Mouse (Mus musculus) hindbrain, postnatal 0 days (tissue): ENCODE data around the gene 1700042G07Rik. TPM values are rescaled to one million over a fixed set of nuclear protein-coding genes. Genes with fewer than 3 reads are reported as not detected.
A peak's percentile ranks its signal among the peaks of the same experiment; 100 is the strongest.

Experiments used
- ATAC-seq: fragments of 200-750 bp; cut with Nextera tagmentation; 2 replicates; pipeline ENCODE4 v1.8.0; 2017; ENCODE audit warnings: mild to moderate bottlenecking, moderate TSS enrichment, moderate library complexity
- DNase-seq: peaks from one replicate; pipeline ENCODE4 v3.0.0-alpha.2; 2015; ENCODE audit warnings: low spot score
- H3K27ac ChIP-seq: fragments of 300-500 bp; sonication (generic); 2 replicates; pipeline ENCODE4 v1.5.1; 2014; ENCODE audit warnings: mild to moderate bottlenecking
- H3K27me3 ChIP-seq: fragments of 300-500 bp; sonication (generic); 2 replicates; pipeline ENCODE4 v1.6.1; 2014; ENCODE audit warnings: low read length, mixed read lengths; ENCODE audit not compliant: insufficient read depth
- H3K36me3 ChIP-seq: fragments of 300-500 bp; sonication (generic); 2 replicates; pipeline ENCODE4 v1.6.1; 2014; ENCODE audit warnings: low read length, mixed read lengths; ENCODE audit not compliant: insufficient read depth
- H3K4me1 ChIP-seq: fragments of 300-500 bp; sonication (generic); 2 replicates; pipeline ENCODE4 v1.6.1; 2014; ENCODE audit warnings: antibody characterized with exemption, low read length, mixed read lengths; ENCODE audit not compliant: insufficient read depth
- H3K4me2 ChIP-seq: fragments of 300-500 bp; sonication (generic); 2 replicates; pipeline ENCODE4 v1.6.1; 2014; ENCODE audit warnings: low read depth, mild to moderate bottlenecking, low read length, moderate library complexity, mixed read lengths
- H3K4me3 ChIP-seq: fragments of 300-500 bp; sonication (generic); 2 replicates; pipeline ENCODE4 v1.5.1; 2014; ENCODE audit warnings: low read length
- H3K9ac ChIP-seq: fragments of 300-500 bp; sonication (generic); replicated peaks from 2 replicates; pipeline ENCODE4 v1.6.1; 2014; ENCODE audit warnings: mild to moderate bottlenecking, low read length, moderate library complexity, mixed read lengths
- H3K9me3 ChIP-seq: fragments of 300-500 bp; sonication (generic); 2 replicates; pipeline ENCODE4 v1.6.1; 2016; ENCODE audit warnings: low read length, mixed read lengths
- CTCF ChIP-seq: IDR thresholded peaks from 2 replicates; pipeline ENCODE4 v1.5.1; 2016; ENCODE audit warnings: antibody characterized with exemption, control low read depth, low read depth
- WGBS: fragments of 180-500 bp; shearing (Covaris S2); extraction: QIAGEN DNeasy Blood & Tissue Kit; methylation state at CpG from one replicate; pipeline ENCODE4 v1.1.7; 2014; 5-methylcytosine and 5-hydroxymethylcytosine counted together
- polyA plus RNA-seq: library from polyadenylated mRNA; unstranded; fragments of >200 nt; fragmentation: Nextera tagmentation; extraction: Ambion mirVana; gene quantifications from 2 replicates; pipeline ENCODE4 v1.2.1, GENCODE M21; 2015
- total RNA-seq: library from RNA; depleted of rRNA; stranded (reverse); fragments of >200 nt; gene quantifications from 2 replicates; pipeline ENCODE4 v1.2.3, GENCODE M21; 2014

1700042G07Rik gene
- total and polyA plus RNA-seq, 2 experiments from 2014 or later, result not detected

GRCm38 (mm10) chr4:116177140-116177539 is 4.0 kb downstream of the 1700042G07Rik start:
- Histone ChIP-seq H3K4me3 (no peak overlapping the region), H3K27ac (peak overlapping the region; percentile 89), H3K9me3 (no peaks in the 10 kb centered on the region), H3K4me2 (peak overlapping the region; percentile 52), H3K4me1 (peaks cover 21% of the 10 kb centered on the region), H3K27me3 (no peaks in the 10 kb centered on the region), H3K9ac (peak overlapping the region; percentile 45), H3K36me3 (no peaks in the 10 kb centered on the region)
- DNase-seq, result peak; percentile 53
- TF ChIP-seq CTCF, result no peak
- peak; percentile 41; the same call in 1 of the 2 replicates for ATAC-seq
- WGBS, result 32% methylated on average over 5 of the region's 5 CpGs

- no peak for ATAC-seq
- H3K27me3 ChIP-seq, result no peaks in the 10 kb centered on the region
- H3K4me1 ChIP-seq, result peaks cover 12% of the 10 kb centered on the region
- DNase-seq, result no peak
- no peaks in the 10 kb centered on the region for H3K36me3 ChIP-seq
- H3K27ac ChIP-seq, result no peak overlapping the region
- WGBS, result 39% methylated on average over 3 of the region's 3 CpGs
- H3K9ac ChIP-seq, result no peak overlapping the region
- no peak for TF ChIP-seq CTCF
- no peaks in the 10 kb centered on the region for H3K9me3 ChIP-seq
- no peak overlapping the region for H3K4me2 ChIP-seq
- H3K4me3 ChIP-seq, result no peak overlapping the region
Measured at GRCm38 (mm10) chr4:116182079-116182478, 8.9 kb downstream of the 1700042G07Rik start.

GRCm38 (mm10) chr4:116182745-116183144 is 9.6 kb downstream of the 1700042G07Rik start:
- peak; percentile 28 for DNase-seq
- Histone ChIP-seq H3K9me3 (no peaks in the 10 kb centered on the region), H3K9ac (peak overlapping the region; percentile 33; the same call in 1 of the 2 replicates), H3K27ac (peak overlapping the region; percentile 32; the same call in 1 of the 2 replicates), H3K4me1 (peaks cover 7% of the 10 kb centered on the region), H3K4me2 (peak overlapping the region; percentile 41), H3K4me3 (peak overlapping the region; percentile 4; the same call in 1 of the 2 replicates), H3K36me3 (no peaks in the 10 kb centered on the region), H3K27me3 (no peaks in the 10 kb centered on the region)
- ATAC-seq, result no peak
- 5% methylated on average over 12 of the region's 12 CpGs for WGBS
- no peak for TF ChIP-seq CTCF

- ATAC-seq (no peak), DNase-seq (no peak)
- no peak for TF ChIP-seq CTCF
- no peaks in the 10 kb centered on the region for H3K9me3 ChIP-seq
- H3K9ac ChIP-seq, result no peak overlapping the region
- H3K27ac ChIP-seq, result no peak overlapping the region
- no peak overlapping the region for H3K4me3 ChIP-seq
- WGBS, result 93% methylated on average over 4 of the region's 4 CpGs
- H3K4me1 ChIP-seq, result peaks cover 4% of the 10 kb centered on the region; the same call in 1 of the 2 replicates
- H3K27me3 ChIP-seq, result no peaks in the 10 kb centered on the region
- H3K36me3 ChIP-seq, result no peaks in the 10 kb centered on the region
- no peak overlapping the region for H3K4me2 ChIP-seq
Measured at GRCm38 (mm10) chr4:116185083-116185482, 11.9 kb downstream of the 1700042G07Rik start.

GRCm38 (mm10) chr4:116192286-116192835 is 19.2 kb downstream of the 1700042G07Rik start:
- 61% methylated on average over 4 of the region's 4 CpGs for WGBS
- no peaks in the 10 kb centered on the region for H3K27me3 ChIP-seq
- H3K4me1 ChIP-seq, result no peaks in the 10 kb centered on the region
- no peak overlapping the region for H3K4me3 ChIP-seq
- H3K4me2 ChIP-seq, result no peak overlapping the region
- no peak for DNase-seq
- H3K9ac ChIP-seq, result no peak overlapping the region
- no peaks in the 10 kb centered on the region for H3K9me3 ChIP-seq
- no peak for TF ChIP-seq CTCF
- H3K27ac ChIP-seq, result no peak overlapping the region
- ATAC-seq, result no peak
- H3K36me3 ChIP-seq, result no peaks in the 10 kb centered on the region

GRCm38 (mm10) chr4:116193583-116194383 is 20.6 kb downstream of the 1700042G07Rik start:
- DNase-seq (no peak), ATAC-seq (no peak)
- Histone ChIP-seq H3K4me3 (no peak overlapping the region), H3K4me2 (no peak overlapping the region), H3K27ac (no peak overlapping the region), H3K9ac (no peak overlapping the region), H3K27me3 (no peaks in the 10 kb centered on the region), H3K9me3 (no peaks in the 10 kb centered on the region), H3K4me1 (no peaks in the 10 kb centered on the region), H3K36me3 (no peaks in the 10 kb centered on the region)
- WGBS, result 71% methylated on average over 9 of the region's 9 CpGs
- TF ChIP-seq CTCF, result no peak

GRCm38 (mm10) chr4:116198422-116198821 is 25.2 kb downstream of the 1700042G07Rik start:
- no peaks in the 10 kb centered on the region for H3K27me3 ChIP-seq
- H3K36me3 ChIP-seq, result no peaks in the 10 kb centered on the region
- H3K9ac ChIP-seq, result no peak overlapping the region
- H3K4me1 ChIP-seq, result no peaks in the 10 kb centered on the region
- no peak overlapping the region for H3K4me3 ChIP-seq
- DNase-seq (no peak), ATAC-seq (no peak)
- H3K9me3 ChIP-seq, result no peaks in the 10 kb centered on the region
- peak; percentile 34; the same call in 1 of the 2 replicates for TF ChIP-seq CTCF
- 83% methylated on average over 2 of the region's 2 CpGs for WGBS
- H3K4me2 ChIP-seq, result no peak overlapping the region
- H3K27ac ChIP-seq, result no peak overlapping the region
